Mouse (Mus musculus): ENCODE measurements around the gene Carmil3. TPM values are rescaled to one million over a fixed set of nuclear protein-coding genes. Genes with fewer than 3 reads are reported as not detected.

The Carmil3 gene
- polyA plus RNA-seq, 1 experiment from 2014 or later = 3.1 TPM

DNA sequence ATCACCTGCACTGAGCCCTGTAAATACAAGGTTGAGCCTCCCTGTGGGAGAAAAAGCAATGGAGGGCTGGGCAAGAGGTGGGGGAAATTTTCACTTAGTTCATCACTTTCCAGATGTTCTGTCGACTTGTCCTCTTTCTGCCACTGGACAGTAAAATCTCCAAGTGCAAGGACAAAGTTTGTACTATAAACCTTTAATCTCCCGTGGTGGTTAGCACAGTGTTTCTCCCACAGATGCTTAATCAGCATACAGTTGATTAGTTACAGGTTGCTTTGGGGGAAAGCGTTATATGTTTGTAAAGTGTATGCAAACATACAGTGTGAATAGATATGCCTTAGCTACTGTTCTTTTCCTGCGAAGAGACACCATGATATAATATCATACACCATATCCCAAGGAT is 24.0 kb upstream of the Carmil3 start:
- ATAC-seq (ENCODE audit: insufficient read depth) = no peak
- 45% methylated on average over 4 of the region's 4 CpGs for WGBS

GRCm38 (mm10) chr14:55467108-55467507 is 23.3 kb upstream of the Carmil3 start:
- no peaks in the 10 kb centered on the region for H3K36me3 ChIP-seq (ENCODE audit: insufficient read depth)
- no peak for TF ChIP-seq CTCF (IDR thresholded peaks at IDR 0.05; ENCODE audit: low read depth)
- no peak overlapping the region for H3K27ac ChIP-seq (ENCODE audit: low read depth)
- no peaks in the 10 kb centered on the region; the same call in 1 of the 2 replicates for H3K27me3 ChIP-seq (ENCODE audit: insufficient read depth, low read length)
- no peak overlapping the region for H3K9ac ChIP-seq
- WGBS = 71% methylated on average over 7 of the region's 7 CpGs
- DNase-seq (no peak), ATAC-seq (ENCODE audit: insufficient read depth) (no peak)
- H3K4me1 ChIP-seq (ENCODE audit: insufficient read depth) = no peaks in the 10 kb centered on the region
- no peak overlapping the region for H3K4me2 ChIP-seq
- no peaks in the 10 kb centered on the region for H3K9me3 ChIP-seq (ENCODE audit: low read depth, low read length)
- no peak overlapping the region for H3K4me3 ChIP-seq (ENCODE audit: low read depth, low read length)

More for the DNA sequence above, 24.0 kb upstream of the Carmil3 start:
- Histone ChIP-seq H3K27ac (ENCODE audit: low read depth) (no peak overlapping the region), H3K36me3 (ENCODE audit: insufficient read depth) (no peaks in the 10 kb centered on the region), H3K9ac (no peak overlapping the region), H3K9me3 (ENCODE audit: low read depth, low read length) (no peaks in the 10 kb centered on the region), H3K4me3 (ENCODE audit: low read depth, low read length) (no peak overlapping the region), H3K27me3 (ENCODE audit: insufficient read depth, low read length) (no peaks in the 10 kb centered on the region; the same call in 1 of the 2 replicates), H3K4me1 (ENCODE audit: insufficient read depth) (no peaks in the 10 kb centered on the region), H3K4me2 (no peak overlapping the region)
- TF ChIP-seq CTCF (IDR thresholded peaks at IDR 0.05; ENCODE audit: low read depth) = no peak
- no peak for DNase-seq

GRCm38 (mm10) chr14:55468301-55468741 is 22.1 kb upstream of the Carmil3 start:
- H3K9me3 ChIP-seq (ENCODE audit: low read depth, low read length) = no peaks in the 10 kb centered on the region
- no peak for TF ChIP-seq CTCF (IDR thresholded peaks at IDR 0.05; ENCODE audit: low read depth)
- 72% methylated on average over 2 of the region's 2 CpGs for WGBS

GRCm38 (mm10) chr14:55469041-55469440 is 21.4 kb upstream of the Carmil3 start:
- 64% methylated on average over 2 of the region's 2 CpGs for WGBS
- H3K27ac ChIP-seq (ENCODE audit: low read depth) = no peak overlapping the region
- no peaks in the 10 kb centered on the region for H3K36me3 ChIP-seq (ENCODE audit: insufficient read depth)
- no peak for DNase-seq
- H3K4me3 ChIP-seq (ENCODE audit: low read depth, low read length) = no peak overlapping the region
- H3K4me1 ChIP-seq (ENCODE audit: insufficient read depth) = no peaks in the 10 kb centered on the region
- H3K9me3 ChIP-seq (ENCODE audit: low read depth, low read length) = no peaks in the 10 kb centered on the region
- no peak for TF ChIP-seq CTCF (IDR thresholded peaks at IDR 0.05; ENCODE audit: low read depth)
- no peak overlapping the region for H3K9ac ChIP-seq
- ATAC-seq (ENCODE audit: insufficient read depth) = no peak
- H3K27me3 ChIP-seq (ENCODE audit: insufficient read depth, low read length) = no peaks in the 10 kb centered on the region; the same call in 1 of the 2 replicates
- H3K4me2 ChIP-seq = no peak overlapping the region

More at GRCm38 (mm10) chr14:55468301-55468741, 22.1 kb upstream of the Carmil3 start:
- no peaks in the 10 kb centered on the region for H3K4me1 ChIP-seq (ENCODE audit: insufficient read depth)
- H3K27me3 ChIP-seq (ENCODE audit: insufficient read depth, low read length) = no peaks in the 10 kb centered on the region; the same call in 1 of the 2 replicates
- H3K4me3 ChIP-seq (ENCODE audit: low read depth, low read length) = no peak overlapping the region
- H3K36me3 ChIP-seq (ENCODE audit: insufficient read depth) = no peaks in the 10 kb centered on the region
- no peak for DNase-seq
- H3K9ac ChIP-seq = no peak overlapping the region
- H3K27ac ChIP-seq (ENCODE audit: low read depth) = no peak overlapping the region
- no peak overlapping the region for H3K4me2 ChIP-seq
- ATAC-seq (ENCODE audit: insufficient read depth) = no peak

GRCm38 (mm10) chr14:55469821-55470220 is 20.6 kb upstream of the Carmil3 start:
- no peak overlapping the region for H3K4me2 ChIP-seq
- H3K4me1 ChIP-seq (ENCODE audit: insufficient read depth) = no peaks in the 10 kb centered on the region
- no peaks in the 10 kb centered on the region; the same call in 1 of the 2 replicates for H3K27me3 ChIP-seq (ENCODE audit: insufficient read depth, low read length)
- no peak for TF ChIP-seq CTCF (IDR thresholded peaks at IDR 0.05; ENCODE audit: low read depth)
- DNase-seq (no peak), ATAC-seq (ENCODE audit: insufficient read depth) (no peak)
- no peaks in the 10 kb centered on the region for H3K36me3 ChIP-seq (ENCODE audit: insufficient read depth)
- no peaks in the 10 kb centered on the region for H3K9me3 ChIP-seq (ENCODE audit: low read depth, low read length)
- no peak overlapping the region for H3K9ac ChIP-seq
- no peak overlapping the region for H3K4me3 ChIP-seq (ENCODE audit: low read depth, low read length)
- no peak overlapping the region for H3K27ac ChIP-seq (ENCODE audit: low read depth)
- WGBS = 57% methylated on average over 6 of the region's 6 CpGs

DNA sequence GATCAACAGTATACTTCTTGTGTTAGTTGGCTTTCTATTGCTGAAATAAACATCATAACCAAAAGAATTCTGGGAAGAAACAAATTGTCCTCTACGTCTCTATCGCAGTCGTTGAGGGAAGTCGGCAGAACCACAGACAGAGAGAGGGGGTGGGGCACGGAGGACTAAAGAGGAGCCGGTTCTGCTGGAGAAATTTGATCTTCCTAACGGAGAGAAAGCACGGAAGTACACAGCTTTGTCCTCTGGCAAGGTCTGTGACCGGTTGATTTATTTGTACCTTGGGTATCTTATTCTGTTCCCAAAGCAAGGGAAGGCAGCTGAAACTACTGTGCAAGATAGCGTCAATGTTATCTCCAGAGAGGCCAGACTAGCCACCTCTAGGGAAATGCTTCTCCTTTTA is 19.6 kb upstream of the Carmil3 start:
- Histone ChIP-seq H3K4me2 (peak overlapping the region; percentile 43), H3K4me1 (ENCODE audit: insufficient read depth) (no peaks in the 10 kb centered on the region), H3K27me3 (ENCODE audit: insufficient read depth, low read length) (no peaks in the 10 kb centered on the region; the same call in 1 of the 2 replicates), H3K9ac (peak overlapping the region; percentile 26; the same call in 1 of the 2 replicates), H3K9me3 (ENCODE audit: low read depth, low read length) (no peaks in the 10 kb centered on the region), H3K27ac (ENCODE audit: low read depth) (no peak overlapping the region), H3K36me3 (ENCODE audit: insufficient read depth) (no peaks in the 10 kb centered on the region), H3K4me3 (ENCODE audit: low read depth, low read length) (no peak overlapping the region)
- ATAC-seq (ENCODE audit: insufficient read depth) (peak; percentile 58; the same call in 1 of the 2 replicates), DNase-seq (peak; percentile 44)
- 0% methylated on average over 10 of the region's 10 CpGs for WGBS
- no peak for TF ChIP-seq CTCF (IDR thresholded peaks at IDR 0.05; ENCODE audit: low read depth)

DNA sequence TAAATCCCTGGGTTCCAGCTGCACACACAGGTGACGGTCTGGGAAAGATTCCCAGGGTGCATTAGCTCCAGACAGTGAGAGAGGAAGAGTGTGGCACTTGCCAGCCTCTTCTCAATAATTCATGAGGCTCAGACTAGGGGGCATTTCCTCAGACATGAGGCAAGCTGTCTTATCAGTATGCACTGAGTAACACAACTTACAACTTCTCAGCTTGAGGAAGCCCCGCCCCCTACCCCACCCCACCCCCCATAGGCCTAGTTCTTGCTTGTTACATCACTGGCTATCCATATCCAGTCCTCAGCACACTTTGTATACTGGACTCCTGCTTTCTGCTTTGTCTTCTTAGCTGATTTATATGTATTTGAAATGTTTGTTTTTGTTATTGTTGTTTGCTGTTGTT is 14.8 kb upstream of the Carmil3 start:
- Histone ChIP-seq H3K27ac (ENCODE audit: low read depth) (no peak overlapping the region), H3K4me2 (no peak overlapping the region), H3K4me3 (ENCODE audit: low read depth, low read length) (no peak overlapping the region), H3K9ac (no peak overlapping the region), H3K36me3 (ENCODE audit: insufficient read depth) (no peaks in the 10 kb centered on the region), H3K4me1 (ENCODE audit: insufficient read depth) (peaks cover 6% of the 10 kb centered on the region; the same call in 1 of the 2 replicates), H3K27me3 (ENCODE audit: insufficient read depth, low read length) (no peaks in the 10 kb centered on the region), H3K9me3 (ENCODE audit: low read depth, low read length) (no peaks in the 10 kb centered on the region)
- ATAC-seq (ENCODE audit: insufficient read depth) (no peak), DNase-seq (no peak)
- 44% methylated on average over 2 of the region's 2 CpGs for WGBS
- TF ChIP-seq CTCF (IDR thresholded peaks at IDR 0.05; ENCODE audit: low read depth) = no peak
